Mouse (Mus musculus) olfactory bulb, adult 2 months (tissue): ENCODE data around the gene Cmtm1.
"Not testable (repeated sequence)": the region's sequence is repeated elsewhere in the genome, so short reads cannot be mapped to it uniquely, and the experiment has no call there.

Experiments used
- CTCF ChIP-seq: fragments of 200-500 bp; IDR thresholded peaks from 2 replicates; pipeline ENCODE4 v1.5.1; 2012; ENCODE audit warnings: low read depth, mild to moderate bottlenecking, low read length, moderate library complexity; ENCODE audit not compliant: insufficient read depth
- POLR2A ChIP-seq: fragments of 200-500 bp; IDR thresholded peaks from 2 replicates; pipeline ENCODE4 v1.6.1; 2012; ENCODE audit warnings: mild to moderate bottlenecking, low read depth, low read length, moderate library complexity; ENCODE audit not compliant: insufficient read depth

GRCm38 (mm10) chr8:104309441-104310155 is at the start of gene Cmtm1, which contains the start of gene Gm45711:
- TF ChIP-seq POLR2A, CTCF: not testable (repeated sequence)
